Mouse (Mus musculus) cerebral cortex, adult 2 months (tissue): ENCODE data around the gene B4galt4.

Source experiments
- WGBS: fragments of 180-500 bp; shearing (Covaris S2); methylation state at CpG from one replicate; pipeline ENCODE4 v1.1.7; 2018; 5-methylcytosine and 5-hydroxymethylcytosine counted together

B4galt4 gene

DNA sequence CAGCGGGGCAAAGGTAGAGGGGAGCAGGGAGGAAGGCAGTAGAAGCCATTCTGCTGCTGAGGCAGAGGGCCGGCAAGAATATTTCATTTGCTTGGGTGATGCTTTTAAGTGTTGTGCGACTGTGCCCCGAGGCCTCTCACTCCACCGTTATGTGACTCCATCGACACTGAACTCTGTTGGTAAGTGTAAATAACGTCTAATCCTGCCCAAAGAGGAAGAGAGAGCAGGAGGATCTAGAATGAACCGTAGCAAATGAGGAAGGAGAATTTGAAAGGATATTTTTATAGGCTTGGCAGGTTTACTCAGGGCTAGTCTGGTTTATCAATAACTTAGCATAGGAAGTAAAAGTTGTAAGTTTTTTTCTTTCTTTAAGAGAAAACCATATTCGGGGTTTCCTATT lies 27.5 kb downstream of the B4galt4 start:
- WGBS = 82% methylated on average over 9 of the region's 9 CpGs

DNA sequence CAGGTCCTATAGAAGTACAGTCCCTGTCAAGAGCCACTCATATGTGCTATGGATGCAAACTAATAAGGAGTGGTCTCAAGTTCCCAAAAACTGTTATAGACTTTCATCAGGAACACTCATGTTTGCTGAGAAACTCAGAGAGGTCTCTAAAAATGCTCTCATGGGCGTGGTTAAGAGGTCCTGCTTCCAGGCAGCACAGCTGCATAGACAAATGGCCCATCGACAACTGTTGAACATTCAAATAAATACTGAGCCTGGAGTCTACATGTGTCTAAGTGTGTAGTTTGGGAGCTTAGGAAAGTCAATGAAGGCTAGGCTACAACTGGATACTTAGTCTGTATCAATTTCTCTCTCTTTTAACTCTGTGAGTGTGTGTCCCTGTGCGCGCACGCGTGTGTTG lies 29.1 kb downstream of the B4galt4 start:
- WGBS = 94% methylated on average over 6 of the region's 6 CpGs

DNA sequence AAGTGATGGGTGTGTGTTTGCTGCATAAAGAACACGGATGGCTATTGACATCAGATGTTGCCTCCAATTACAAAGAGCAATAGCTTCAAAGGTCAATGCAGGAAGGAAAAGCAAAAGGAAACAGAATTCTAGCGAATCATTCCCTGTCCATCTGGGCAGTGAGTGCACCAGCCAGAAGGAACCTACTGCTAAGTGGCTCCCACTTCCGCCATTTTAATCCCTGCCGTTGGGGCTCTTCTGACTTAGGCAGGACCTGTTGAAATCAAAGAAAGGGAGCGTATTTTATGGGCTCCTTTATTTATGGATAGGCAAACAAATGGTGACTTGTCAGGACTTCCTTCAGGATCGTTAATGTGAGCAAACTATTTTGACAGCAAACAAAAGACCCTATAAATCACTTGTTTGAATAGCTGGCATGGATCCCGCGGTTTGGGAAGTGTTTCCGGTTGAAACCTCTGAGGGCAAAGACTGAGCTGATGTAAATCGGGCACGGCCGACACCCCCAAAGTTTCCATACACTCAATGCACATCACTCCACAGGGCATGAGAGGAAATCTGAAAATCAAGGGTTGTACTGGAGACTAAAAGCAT lies 30.9 kb downstream of the B4galt4 start:
- WGBS = 51% methylated on average over 12 of the region's 12 CpGs

DNA sequence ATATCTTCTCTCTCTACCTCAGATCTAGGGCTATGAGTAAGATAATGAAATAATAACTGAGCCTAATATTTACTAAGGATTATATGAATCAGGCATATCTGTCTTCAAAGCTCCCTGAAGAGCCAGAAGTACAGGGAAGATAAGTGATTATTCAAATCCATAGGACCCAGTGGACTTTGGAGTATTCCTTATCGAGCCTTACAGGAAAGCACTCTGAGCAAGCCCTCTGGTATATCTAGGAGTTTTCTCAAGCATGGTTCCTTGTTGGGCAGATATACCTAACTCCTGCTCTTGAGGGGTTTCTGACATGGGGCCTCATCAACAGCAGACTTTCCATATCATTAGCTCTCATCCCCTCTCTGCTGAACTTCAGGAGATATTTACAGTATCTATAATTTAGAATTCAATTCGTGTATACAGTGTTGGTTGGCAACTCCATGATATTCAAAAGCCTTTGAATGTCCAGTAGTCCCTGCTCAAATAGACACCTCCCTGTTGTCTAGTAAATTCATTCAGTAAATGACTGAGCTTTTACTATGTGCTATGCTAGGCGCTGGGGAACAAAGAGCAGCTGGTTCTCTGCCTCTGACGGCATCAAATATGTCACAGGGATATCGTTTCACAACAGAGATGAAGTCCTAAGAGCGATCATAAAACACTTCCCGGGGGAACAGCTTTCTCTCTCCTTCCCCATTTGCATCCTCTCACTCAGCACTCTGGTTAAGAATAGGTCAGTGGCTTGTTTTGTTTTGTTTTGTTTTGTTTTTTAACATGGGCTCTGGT lies 33.1 kb downstream of the B4galt4 start:
- 63% methylated on average over 7 of the region's 7 CpGs for WGBS

DNA sequence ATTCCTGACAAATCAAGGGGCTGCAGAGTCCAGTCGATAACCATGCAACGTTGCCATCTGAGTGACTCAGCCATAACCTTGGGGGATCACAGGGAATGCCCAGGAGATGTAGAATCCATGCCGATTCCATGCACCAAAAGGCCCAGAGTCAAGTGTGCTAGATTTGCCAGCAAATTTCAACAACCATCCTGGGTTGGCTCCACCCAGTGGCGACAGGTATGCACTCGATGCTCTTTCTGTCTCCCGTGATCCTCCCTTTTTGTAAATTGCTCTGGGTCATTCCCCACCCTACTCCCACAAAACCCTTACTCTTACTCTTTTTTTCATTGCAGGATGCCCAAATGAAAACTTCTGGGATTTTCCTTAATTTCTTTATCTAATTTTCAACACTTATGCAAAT lies 34.3 kb downstream of the B4galt4 start:
- WGBS = 74% methylated on average over 6 of the region's 6 CpGs

DNA sequence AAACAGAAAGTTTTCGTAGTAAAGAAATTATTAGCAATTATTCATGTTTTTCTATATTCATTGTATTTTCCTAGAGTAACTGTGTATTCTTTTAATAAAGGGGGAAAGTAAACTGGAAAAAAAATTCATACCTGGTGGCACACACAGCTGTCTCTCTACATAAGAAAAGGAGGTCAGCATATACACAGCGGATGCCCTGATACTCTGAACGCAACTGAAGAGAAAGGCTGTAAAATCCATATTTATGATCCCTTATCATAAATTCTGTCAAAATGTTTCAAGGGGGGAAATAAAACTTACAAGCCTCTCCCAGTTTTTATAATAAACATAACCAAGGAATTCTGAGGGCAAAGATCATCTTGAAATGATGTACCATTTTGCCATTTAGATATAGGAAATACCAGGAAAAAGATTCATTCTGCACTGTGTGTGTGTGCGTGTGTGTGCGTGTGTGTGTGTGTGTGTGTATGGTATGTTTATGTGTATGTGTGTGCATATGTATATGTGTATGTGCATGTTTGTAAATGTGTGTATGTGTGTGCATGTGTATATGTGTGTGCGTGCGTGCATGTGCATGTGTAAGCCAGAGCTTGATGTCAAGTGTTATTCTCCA lies 39.0 kb downstream of the B4galt4 start:
- 98% methylated on average over 7 of the region's 7 CpGs for WGBS

DNA sequence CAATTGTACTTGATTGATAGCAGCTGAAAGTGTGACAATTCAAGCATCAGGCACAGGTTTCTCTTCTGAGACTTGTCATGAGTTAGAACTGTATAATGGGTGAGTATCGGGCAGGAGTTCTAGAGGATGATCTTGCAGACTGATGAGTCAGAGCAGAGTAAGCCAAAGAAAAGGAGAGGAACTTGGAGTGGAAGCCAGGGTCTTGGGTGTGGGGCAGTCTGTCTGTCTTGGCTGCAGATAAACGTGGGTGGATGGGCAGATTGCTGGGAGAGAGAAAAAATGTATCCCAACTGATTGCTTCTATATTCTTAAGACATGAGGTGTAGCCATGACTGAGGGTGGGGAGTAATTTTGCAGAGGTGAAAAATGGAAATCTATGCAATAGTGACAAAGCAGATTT lies 39.9 kb downstream of the B4galt4 start:
- 41% methylated on average over 2 of the region's 2 CpGs for WGBS

DNA sequence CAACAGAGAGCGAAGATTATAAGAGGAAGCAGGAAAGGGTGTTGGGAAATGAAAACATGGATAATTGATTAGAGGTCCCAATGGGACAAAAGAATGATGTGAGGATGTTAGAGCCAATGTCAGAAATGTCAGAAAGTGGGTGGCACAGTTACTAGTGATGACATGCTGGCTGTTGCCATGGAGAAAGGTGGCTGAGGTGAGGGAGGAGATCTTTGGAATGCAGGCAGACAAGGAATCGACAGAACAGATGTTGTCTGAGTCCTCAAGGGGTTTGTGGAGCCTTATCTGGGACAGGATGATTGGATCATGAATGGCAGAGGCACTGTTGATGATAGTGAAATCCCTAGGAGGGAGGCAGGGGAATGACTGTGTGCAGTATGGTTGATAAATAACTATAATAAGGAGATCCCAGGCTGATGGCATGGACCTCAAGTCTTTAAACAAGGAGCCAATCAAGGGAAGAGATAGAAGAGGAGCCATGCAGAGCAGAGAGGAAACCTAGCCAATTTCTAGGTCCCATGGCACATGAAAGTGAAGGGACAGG lies 40.5 kb downstream of the B4galt4 start:
- WGBS = 63% methylated on average over 2 of the region's 2 CpGs

DNA sequence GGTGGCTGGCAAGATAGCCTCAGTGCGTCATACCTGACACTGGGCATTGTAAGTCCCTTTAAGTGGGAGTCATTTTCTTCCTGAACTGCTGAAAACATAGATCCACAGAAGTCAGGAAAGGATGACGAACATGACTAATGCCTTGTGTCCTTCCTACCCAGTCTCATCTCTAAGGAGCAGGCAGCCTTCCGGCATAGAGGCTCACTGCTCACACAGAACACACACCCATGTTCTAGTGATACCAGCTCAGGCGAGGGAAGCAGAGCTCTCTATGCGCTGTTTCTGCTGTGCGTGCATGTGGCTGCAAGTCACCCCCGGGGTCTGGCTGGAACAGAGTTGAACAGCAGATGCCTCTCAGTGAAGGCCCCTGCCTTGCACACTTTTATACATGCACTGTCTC lies 43.2 kb downstream of the B4galt4 start:
- 76% methylated on average over 7 of the region's 7 CpGs for WGBS

DNA sequence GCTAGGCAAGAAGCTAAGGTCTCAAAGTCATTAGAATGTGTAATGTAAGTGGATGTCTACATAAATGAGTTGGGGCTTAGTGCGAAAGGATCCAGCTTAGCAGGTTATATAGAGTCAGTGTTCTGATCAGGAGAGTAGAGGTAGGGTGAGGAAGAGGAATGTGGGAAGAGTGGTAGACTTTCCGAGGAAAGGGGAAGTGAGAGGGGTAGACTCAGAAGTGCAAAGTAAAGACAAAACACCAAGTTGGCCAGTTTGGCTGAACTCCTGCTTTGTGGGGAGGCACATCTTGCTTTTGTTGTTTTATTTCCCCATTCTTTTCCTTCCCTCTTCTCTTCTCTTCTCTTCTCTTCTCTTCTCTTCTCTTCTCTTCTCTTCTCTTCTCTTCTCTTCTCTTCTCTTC lies 47.0 kb downstream of the B4galt4 start:
- WGBS = 86% methylated on average over 2 of the region's 2 CpGs

DNA sequence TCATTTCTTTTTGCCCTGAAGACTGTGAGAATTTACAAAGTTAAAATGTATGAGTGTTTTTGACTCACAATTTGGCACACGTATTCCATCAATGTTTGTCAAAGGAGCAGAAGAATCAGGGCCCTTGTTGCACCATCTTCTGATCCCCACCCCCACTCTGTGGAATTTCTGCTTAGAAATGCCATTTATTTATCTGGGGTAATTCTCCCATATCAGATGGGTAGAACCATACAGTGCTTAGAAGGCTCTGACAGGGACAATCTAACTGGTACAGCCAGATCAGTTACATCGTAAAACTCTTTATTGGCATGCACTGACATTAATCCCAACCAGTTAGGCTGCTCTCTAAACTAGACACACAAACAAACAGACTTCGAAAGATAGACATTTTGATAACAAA lies 47.9 kb downstream of the B4galt4 start:
- 89% methylated on average over 3 of the region's 3 CpGs for WGBS

DNA sequence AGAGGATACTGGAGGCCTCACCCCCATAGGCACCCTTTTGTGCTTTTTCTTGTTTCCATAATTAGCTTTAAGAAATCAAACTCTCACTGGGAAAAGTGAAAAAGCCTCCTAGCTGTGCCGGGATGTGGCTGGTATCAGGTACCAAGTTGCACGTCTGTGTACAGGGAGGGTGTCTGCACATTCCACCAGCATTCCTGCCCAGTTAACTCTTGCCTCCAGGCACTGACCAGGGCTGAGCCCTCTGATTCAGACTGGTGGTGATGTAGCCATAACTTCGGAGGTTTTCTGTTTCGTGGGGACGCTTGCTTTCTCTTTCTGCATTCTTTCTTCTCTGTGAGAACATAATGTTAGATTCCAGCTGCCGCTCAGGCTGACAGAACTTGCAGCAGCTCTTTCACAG lies 51.1 kb downstream of the B4galt4 start:
- 83% methylated on average over 6 of the region's 6 CpGs for WGBS

DNA sequence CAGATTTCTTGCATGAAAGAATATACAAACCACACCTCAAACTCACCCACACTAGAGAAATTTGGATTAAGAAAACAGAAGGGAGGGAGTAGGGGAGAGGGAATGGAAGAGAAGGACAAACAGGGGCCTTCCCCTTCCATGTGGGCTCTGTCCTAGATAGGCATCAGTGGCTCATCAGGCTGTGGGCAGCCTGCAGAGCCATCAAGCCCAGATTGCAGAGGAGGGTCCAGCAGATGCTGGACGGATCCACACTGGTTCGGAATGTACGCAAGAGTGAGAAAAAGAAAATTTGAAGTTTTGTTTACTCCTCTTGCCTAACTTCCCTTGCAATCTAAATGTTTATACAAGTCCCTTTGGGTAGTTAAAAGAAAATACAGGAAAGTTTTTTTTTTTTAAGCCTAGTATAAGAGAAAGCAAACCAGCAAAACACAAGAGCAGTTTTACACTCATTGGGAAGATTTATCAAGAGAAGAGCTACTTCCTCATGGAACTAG lies 56.9 kb downstream of the B4galt4 start:
- 86% methylated on average over 3 of the region's 3 CpGs for WGBS

DNA sequence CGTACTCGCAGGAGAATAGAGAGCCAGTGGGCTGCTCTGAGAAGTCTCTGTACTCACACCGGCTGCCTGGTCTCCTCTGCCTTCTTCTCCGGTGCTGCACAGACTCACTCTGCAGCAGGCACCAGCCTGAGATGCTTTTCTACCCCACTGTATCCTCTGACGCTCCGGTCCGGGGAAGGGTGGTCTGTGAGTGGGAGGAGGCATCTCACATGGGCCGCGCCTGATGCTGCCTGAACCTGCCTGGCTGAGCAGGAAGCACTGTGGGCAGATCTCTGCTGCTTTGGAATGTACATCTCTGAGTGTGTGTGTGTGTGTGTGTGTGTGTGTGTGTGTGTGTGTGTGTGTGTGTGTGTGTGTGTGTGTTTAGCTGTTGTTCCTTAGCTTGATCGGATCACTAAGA lies 58.0 kb downstream of the B4galt4 start, which contains the start of gene Upk1b:
Gene Upk1b, minus strand, starts transcription at position 238 of the 400 bp plus-strand sequence.
- 42% methylated on average over 10 of the region's 10 CpGs for WGBS

DNA sequence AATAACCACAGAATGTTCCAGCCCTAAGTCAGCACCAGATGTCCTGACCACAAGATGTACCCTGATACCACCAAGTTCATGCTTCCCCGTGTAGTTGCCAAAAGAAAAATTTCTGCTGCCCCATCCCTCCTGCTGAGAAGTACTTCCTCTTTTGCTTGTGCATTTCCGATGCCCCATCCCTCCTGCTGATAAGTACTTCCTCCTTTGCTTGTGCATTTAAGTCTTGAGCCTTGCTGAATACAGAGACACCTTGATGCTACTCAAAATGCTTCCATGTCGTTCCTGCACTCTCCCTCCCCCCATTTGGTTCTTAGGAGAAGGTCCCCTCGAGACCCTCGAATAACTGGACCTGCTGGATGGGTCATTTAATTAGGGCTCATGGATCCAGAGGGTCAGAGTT lies 65.7 kb downstream of the B4galt4 start:
- WGBS = 87% methylated on average over 5 of the region's 5 CpGs

DNA sequence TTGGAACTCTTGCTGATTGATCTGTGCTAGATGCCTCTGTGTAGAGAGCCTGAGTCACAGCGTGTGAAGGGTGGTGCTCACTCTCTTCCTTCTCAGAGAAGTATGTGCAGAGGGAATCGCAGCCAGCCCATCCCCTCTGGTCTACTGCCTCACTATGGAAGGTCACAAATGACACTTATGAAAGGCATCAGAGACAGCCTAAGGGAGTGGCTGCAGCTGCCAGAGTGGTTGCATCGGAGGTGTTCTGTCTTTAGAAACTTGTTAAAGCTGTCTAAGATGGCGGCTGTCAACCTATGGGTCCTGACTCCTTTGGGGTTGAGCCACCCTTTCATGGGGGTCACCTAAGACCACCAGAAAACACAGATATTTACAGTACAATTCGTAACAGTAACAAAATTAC lies 68.1 kb downstream of the B4galt4 start:
- WGBS = 89% methylated on average over 5 of the region's 5 CpGs

DNA sequence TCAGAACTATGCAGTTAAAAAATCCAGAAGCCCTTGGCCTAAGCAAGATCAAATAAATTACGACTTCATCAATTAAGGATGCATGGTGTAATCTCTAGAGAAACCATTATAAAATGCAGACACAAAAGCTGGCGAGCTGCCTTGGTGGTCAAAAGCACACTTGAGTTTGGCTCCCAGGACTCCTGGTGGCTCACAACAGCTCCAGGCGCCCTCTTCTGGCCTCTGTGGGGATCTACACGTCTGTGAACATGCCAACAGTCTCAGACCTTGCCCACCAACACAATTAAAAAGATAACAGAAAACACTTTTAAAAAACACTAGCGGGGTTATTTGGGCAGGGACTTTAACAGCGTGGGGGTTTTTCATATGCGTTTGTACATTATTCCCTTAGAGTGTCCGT lies 70.5 kb downstream of the B4galt4 start:
- 30% methylated on average over 8 of the region's 8 CpGs for WGBS
